Mouse (Mus musculus) cortical plate, adult 2 months (tissue): ENCODE measurements around the gene Tubd1.

ENCODE experiments used
- CTCF ChIP-seq: fragments of 200-500 bp; IDR thresholded peaks from 2 replicates; pipeline ENCODE4 v1.5.1; 2011; ENCODE audit warnings: mild to moderate bottlenecking, control low read depth, low read length; ENCODE audit not compliant: insufficient read depth; ENCODE audit errors: extremely low read depth
- POLR2A ChIP-seq: fragments of 200-500 bp; IDR thresholded peaks from 2 replicates; pipeline ENCODE4 v1.6.1; 2011; ENCODE audit warnings: mild to moderate bottlenecking, low read length, control low read depth; ENCODE audit not compliant: insufficient read depth; ENCODE audit errors: extremely low read depth

DNA sequence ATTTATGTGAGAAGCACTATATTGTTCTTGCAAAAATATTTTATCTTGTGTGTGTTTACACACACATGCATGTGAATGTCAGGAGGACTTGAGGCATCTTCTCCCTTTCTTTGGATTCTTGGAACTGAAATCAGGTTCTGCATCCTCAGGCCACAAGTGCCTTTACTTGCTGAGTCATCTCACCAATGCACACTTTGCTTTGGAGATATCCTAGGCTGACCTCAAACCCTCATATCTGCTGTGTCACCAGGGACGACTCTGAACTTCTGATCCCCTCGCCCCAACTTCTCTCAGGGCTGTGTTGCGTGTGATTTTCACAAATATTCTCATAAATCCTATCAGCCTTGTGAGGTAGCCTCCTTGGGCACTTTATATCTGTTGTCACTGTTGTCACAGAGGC is 65.4 kb downstream of the Tubd1 start:
- TF ChIP-seq POLR2A, result no peak
- TF ChIP-seq CTCF, result no peak
